Mouse (Mus musculus) cerebellum, adult 11 months (tissue): ENCODE results near the gene Kap.
"Not testable (repeated sequence)": the region's sequence is repeated elsewhere in the genome, so short reads cannot be mapped to it uniquely, and the experiment has no call there.

Experiments used
- DNase-seq: peaks from one replicate; pipeline ENCODE4 v3.0.0; 2022

Gene Kap

GRCm38 (mm10) chr6:133853526-133853925 lies at the start of gene Kap:
TSS of gene Kap (minus strand) at chr6:133853762.
- DNase-seq = no peak

DNA sequence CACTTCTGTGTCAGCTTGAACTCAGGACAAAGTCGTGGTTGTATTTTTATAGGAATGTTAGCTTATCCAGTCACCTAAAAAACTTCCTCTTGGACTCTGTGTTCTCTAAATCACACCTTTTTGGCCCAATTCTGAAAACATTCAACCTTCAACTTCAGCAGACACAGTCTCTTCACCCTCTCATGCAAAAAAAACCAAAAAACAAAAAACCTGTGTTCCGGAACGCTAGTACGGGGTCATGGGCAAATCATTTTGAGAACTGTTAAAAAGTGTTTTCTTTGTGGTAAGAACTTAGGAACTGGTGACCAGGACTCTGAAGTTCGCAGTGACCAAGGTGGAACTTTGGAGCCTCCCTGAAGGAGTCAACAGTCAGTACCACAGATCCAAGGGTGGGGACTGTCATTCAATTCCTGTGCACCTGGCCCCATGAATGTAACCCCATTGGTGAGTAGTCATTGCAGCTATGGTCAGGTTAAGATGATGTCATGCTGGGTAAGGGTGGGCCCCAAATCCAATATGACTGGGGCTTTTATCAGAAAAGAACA lies 32.4 kb upstream of the Kap start:
- DNase-seq = no peak

DNA sequence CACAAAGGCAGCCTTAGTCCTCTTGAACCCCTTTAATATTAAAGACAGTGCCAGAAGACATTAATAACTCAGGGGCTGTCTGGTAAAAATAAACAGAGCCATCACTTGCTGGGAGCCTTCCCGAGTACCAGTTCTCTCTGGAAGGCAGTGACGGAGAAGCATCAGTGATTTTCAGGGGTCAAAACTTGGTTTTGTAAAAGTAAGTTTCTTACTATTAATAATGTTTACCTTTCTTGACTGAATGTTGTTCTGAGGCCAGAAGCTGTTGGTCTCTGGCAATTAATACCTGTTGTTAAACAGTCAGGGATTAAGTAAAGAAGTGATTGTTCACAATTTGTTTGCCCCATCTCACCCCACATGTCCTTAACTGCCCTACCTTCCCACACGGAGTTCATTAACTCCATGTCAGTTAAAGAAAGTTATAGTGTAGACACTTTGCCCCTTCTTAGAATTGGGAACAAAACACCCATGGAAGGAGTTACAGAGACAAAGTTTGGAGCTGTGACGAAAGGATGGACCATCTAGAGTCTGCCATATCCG lies 30.0 kb upstream of the Kap start:
- DNase-seq = no peak

DNA sequence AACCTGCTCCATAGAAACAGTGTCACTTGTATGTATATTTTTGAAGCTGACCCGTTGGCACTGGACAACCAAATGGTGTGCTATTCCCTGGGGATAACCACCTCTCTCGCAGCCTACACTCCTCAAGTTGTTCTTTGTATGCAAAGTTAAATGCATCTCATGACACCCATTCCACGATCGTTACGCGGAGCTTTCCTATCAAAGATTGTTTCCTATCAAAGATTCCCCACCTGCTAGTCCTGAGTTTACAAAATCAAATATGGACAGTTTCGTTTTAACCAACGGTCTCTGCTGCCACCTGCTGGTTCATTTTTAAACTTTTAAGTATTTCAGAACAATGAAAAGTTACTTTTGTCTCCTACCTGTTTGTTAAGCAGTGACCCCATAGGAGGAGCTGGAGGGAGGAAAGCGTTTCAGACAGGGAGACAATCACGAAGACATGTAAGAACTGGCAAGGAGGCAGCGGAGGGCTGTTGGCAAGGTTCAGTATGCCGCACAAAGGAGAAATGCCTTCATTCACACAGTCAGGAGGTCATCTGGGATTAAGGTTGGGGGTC lies 22.4 kb upstream of the Kap start:
- DNase-seq = no peak

- DNase-seq = no peak
These were observed 19.1 kb upstream of the Kap start for GRCm38 (mm10) chr6:133872667-133873066.

- no peak for DNase-seq
These were observed 17.6 kb upstream of the Kap start for GRCm38 (mm10) chr6:133871131-133871530.

- no peak for DNase-seq
These were observed 14.8 kb upstream of the Kap start for GRCm38 (mm10) chr6:133868381-133868780.

DNA sequence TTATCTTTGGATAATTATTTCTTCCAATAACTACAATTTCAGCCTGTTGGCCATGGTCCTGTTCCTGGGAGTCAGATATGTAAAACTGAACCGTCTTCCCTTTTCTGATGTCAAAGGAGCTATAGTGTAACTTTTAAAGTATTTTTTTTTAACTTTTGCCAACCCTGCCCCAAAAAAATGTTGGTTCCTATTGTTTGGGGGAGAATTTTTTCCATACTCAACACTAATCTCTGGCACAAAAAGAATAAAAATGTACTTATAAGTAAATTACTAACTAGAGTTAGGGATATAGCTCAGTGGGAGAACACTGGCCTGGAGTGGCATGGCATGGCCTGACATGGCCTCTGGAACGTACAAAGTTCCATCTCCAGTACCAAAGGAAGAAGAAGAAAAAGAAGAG lies 2.3 kb upstream of the Kap start:
- DNase-seq = no peak

DNA sequence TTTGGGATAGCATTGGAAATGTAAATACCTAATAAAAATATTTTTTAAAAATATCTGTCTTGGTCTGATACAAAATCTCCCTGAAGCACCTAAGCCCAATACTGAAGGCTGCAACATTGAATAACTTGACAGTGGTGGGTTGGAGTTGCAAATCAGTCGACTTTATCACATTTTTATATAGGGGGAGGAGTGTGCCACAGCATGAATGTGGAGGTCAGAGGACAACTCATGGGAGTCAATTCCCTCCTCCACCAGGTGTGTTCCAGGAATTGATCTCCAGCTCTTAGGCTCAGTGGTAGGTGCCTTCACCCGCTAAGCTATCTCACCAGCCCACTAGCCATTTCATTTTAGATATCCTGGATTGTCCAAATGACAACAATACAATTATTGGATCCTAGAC lies 4.2 kb downstream of the Kap start:
- no peak for DNase-seq

DNA sequence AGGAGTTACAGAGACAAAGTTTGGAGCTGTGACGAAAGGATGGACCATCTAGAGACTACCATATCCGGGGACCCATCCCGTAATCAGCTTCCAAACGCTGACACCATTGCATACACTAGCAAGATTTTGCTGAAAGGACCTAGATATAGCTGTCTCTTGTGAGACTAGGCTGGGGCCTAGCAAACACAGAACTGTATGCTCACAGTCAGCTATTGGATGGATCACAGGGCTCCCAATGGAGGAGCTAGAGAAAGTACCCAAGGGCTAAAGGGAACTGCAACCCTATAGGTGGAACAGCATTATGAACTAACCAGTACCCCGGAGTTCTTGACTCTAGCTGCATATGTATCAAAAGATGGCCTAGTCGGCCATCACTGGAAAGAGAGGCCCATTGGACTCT lies 4.7 kb downstream of the Kap start:
- not testable (repeated sequence) for DNase-seq

- DNase-seq = not testable (repeated sequence)
These were observed 15.1 kb downstream of the Kap start for GRCm38 (mm10) chr6:133838296-133838995.

DNA sequence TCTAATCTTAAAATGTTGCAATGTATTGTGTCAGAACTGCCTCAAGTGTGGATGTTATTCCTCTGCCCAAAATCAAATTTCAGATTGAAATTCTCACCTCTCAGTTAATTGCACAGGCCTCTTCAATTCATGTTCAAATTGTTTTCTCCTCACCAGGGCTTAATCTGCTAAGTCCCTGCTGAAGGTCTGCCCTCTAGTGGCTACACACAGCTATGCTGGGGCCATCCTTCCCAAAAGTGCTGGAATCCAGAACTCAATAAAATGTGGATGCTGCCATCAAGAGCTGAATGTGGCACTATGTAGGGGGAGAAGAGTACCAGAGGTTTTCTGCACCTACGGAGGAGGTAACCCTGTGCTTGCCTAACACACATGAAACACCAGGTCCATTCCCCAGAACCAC lies 41.2 kb downstream of the Kap start:
- DNase-seq = no peak
